Mouse (Mus musculus): ENCODE results near the gene Pigg.
"Not testable (repeated sequence)": the region's sequence is repeated elsewhere in the genome, so short reads cannot be mapped to it uniquely, and the experiment has no call there.

Gene Pigg

DNA sequence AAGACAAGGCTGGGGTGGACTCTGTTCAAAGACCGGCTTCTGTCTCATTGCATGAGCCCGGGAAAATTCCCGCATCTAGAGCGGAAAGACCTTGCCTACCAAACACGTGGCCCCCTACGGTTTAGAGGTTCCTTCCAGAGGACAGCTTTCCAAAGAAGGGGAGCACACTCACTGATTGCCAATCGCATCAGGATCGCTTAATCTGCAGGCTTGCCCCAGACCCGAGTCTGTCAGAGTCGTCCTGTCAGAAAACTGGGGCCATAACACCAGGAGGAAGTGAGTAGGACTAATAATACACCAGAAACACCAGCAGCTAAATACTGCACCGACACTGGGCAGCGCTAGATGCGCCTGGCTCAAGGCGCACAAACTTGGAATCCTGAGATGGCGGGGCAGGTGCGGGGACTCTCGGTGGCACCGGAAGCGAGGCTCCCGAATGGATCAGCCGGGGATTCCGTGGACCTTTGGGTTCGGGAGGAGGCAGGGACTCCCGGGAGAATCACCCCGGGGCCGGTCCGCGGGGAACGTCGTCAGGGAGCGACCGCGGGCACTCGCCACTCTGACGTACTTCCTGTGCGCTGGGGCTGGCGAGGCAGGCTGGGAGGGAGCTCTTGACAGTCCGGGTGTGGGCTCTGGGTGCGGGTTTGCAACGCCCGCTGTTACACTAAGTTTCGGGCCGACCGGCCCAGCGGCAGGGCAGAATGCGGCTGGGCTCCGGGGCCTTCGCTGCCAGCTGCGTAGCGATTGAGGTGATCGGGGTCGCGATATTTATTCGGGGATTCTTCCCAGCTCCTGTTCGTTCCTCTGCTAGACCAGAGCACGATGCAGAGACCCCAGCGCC lies at the start of gene Pigg:
Gene Pigg (plus strand): TSS at position 386 of the 841 bp plus-strand sequence.
- peak; percentile 85 for DNase-seq (ENCODE audit: low read depth, low spot score)

DNA sequence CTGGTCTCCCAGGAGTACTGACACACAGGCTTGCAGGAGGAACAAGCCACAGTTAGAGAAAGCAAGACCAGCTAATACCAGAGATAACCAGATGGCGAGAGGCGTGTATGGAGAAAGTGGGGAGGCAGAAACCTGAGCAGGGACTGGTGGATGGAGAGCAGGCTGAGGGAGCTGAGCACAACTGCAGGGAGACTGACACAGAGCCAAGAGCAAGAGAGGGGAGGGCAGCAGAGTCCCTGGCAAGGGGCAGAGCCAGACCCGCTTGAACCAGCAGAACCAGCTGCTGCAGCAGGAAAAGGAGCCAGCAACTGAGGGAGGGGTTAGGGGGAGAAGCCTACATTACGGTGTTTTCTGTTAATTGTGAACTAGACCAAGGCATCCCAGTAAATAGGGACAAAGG lies 49.7 kb upstream of the Pigg start:
- no peak for DNase-seq (ENCODE audit: low read depth, low spot score)

DNA sequence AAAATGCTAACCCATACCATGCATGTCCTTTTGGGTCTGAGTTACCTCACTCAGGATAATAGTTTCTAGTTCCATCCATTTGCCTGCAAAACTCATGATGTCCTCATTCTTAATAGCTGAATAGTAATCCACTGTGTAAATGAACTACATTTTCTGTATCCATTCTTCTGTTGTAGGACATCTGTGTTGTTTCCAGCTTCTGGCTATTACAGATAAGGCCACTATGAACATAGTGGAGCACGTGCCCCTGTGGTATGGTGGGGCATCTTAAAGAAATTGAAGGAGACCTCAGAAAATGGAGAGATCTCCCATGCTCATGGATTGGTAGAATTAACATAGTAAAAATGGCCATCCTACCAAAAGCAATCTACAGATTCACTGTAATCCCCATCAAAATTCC lies 48.6 kb upstream of the Pigg start:
- not testable (repeated sequence) for DNase-seq (ENCODE audit: low read depth, low spot score)

DNA sequence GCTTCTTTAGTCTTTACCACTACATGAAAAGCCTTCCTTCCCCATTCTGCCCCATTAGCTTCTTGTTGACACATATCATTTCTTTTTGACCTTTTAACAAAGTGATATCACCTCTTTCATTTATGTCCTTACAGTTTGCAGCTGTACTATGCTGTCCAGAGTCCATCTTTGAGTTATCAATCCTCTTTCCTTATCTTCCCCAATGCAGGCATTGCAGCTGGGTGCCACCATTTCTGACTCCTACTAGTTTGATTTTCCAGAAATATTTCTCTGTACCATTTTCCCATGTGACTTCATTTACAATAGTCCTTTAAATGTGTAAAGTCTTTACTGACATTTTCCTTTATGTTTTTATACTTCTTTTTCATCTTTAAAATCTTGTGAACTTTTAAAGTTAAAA lies 45.4 kb upstream of the Pigg start:
- DNase-seq (ENCODE audit: low read depth, low spot score): no peak

DNA sequence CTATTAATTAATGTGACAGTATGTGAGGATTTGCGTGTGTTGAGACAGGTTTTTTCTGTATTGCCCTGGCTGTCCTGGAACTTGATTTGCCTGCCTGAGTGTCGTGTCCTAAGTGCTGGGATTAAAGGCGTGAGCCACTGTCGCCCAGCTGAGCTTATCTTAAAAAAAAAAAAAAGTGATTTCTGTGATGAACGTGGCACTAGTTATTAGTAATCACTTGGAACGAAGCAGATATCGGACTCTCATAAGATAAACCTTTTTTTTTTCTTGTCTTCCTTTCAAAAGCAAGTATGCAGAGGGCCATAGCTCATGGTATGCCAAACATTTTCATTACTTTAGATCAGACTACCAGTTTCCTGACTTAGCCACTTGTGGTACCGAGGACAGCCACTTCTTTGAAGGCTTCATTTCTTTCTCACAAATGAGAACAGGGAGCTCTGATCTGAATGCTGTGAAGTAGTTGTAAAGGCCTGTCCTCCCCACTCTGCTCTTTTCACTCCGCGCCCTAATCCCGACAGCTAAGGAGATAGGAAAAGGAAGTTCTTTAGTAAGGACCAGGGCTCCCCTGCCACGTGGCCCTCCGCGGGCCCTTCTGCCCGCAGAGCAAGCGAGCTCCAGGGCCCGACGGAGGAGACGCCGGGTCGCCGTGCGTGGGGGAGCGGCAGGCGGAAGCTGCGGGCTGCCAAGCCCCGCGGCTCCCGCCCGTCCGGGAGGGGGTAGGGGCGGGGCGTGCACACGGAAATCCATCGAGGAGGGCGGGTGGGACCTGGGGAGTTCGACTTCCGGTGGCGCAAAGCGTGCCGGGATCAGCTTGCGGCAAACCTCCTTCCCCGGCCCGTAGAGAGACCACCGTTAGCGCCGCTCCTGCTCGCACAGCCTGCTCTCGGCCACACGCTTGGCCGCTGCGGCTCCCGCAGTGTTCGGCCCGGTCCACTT lies 44.0 kb upstream of the Pigg start, which contains the start of gene Dr1:
Gene Dr1 (plus strand): TSS at position 771 of the 936 bp plus-strand sequence.
- peak; percentile 95 for DNase-seq (ENCODE audit: low read depth, low spot score)

DNA sequence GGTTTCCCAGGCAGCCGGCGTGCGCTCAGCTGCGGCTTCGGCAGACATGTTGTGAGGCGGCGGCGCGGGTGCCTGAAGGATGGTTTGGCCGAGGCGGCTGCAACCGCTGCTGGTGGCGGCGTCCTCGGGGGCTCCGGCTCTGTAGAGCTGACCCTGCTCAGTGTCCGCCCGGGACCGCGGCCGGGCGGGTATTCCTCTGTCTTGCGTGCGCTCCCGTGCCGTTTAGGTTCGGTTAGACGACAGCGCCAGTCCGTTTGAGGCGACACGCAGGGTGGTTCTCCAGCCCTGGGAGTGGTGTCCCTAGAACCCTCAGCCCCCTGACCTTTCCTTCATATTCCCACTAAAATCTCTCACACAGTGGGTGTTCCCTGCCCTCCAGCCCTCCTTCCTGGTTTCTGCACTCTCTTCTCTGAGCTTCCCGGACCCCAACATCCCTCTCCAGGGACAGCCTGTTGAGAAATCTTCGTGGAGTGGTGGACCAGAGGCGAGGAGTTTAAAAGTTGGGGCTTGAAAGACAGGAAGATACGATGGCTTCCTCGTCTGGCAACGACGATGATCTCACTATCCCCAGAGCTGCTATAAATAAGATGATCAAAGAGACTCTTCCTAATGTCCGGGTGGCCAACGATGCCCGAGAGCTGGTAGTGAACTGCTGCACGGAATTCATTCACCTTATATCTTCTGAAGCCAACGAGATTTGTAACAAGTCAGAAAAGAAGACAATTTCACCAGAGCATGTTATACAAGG lies 43.2 kb upstream of the Pigg start:
- peak; percentile 26 for DNase-seq (ENCODE audit: low read depth, low spot score)

DNA sequence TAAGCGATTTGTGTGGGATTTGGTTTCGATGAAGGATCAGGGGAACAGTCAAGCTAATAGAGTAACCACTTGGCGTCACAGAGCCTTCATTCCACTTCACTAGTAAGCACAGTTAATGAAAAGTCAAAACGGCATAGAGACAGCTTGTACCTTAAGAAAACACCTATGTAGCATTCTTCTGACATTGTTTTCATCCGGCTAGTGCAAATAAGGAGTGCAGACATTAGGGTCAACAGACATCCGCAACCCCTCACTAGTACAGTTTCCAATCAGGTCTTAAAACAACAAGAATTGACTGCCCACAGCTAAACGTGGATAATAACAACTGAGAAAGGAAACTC lies 42.6 kb upstream of the Pigg start:
- DNase-seq (ENCODE audit: low read depth, low spot score): no peak

DNA sequence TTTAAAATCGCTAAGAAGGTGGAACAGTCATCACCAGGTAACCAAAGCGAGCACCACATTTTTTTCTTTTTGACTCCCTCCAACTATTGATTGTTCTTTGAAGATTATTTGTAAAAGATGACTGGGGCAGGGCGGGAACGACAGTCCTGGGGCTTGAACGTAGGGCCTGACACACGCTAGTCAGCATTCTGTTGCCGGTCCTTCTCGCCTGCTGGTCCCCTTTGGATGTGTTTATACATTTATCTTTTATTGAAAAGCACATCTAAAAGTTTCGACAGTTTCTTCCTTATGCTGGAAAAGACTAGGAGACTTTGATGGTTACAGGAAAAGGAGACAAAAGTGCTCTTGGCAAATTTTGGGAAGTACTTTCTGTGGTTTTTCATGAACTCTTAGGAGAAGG lies 42.0 kb upstream of the Pigg start:
- peak; percentile 7 for DNase-seq (ENCODE audit: low read depth, low spot score)

DNA sequence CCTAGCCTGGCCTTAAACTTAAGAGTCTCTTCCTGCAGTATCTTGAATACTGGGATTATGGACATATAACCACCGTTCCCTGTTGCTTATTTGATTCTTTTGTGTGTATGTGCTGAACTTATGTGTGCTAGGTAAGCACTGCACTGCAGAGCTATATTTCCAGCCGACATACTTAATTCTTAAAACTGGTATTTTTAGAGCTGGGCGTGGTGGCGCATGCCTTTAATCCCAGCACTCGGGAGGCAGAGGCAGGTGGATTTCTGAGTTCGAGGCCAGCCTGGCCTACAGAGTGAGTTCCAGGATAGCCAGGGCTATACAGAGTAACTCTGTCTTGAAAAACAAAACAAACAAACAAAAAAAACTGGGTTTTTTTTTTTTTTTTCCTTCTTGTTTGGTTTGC lies 41.1 kb upstream of the Pigg start:
- not testable (repeated sequence) for DNase-seq (ENCODE audit: low read depth, low spot score)

DNA sequence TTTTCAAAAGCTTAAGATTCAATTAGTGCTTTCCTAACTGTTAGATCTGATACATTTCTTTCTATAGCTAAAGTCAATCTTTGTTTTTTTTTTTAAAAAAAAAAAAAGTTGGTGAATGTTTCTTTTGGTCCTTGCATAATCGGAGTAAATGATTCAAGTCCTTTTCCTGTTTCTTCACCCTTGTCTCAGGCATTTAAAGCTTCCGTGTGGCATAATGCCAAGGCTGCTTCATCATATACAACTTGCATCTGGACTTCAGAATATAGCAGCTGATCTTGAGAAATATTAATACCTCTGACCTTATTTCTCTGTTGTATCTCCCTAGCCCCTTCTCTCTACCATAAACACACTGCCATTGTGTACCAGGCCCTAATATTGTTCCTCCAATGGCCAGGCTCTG lies 25.5 kb upstream of the Pigg start:
- no peak for DNase-seq (ENCODE audit: low read depth, low spot score)

DNA sequence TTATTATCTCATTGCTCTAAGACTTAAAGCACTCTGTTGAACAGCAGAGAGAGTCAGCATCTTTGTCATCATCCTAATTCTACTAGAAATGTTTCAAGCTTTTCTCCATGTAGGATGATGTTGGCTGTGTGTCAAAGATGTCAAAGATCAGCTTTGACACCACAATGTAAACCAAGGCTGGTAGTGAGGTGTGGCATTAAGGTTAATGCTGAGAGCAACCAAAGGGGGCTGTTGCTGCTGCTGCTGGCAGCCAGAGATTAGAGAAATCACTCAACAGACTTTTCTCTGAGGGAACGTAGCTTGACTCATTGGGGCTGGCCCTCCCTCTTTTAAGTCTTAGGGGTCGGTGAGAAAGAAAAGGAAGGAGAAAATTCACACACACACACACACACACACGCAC lies 10.8 kb upstream of the Pigg start:
- no peak for DNase-seq (ENCODE audit: low read depth, low spot score)

DNA sequence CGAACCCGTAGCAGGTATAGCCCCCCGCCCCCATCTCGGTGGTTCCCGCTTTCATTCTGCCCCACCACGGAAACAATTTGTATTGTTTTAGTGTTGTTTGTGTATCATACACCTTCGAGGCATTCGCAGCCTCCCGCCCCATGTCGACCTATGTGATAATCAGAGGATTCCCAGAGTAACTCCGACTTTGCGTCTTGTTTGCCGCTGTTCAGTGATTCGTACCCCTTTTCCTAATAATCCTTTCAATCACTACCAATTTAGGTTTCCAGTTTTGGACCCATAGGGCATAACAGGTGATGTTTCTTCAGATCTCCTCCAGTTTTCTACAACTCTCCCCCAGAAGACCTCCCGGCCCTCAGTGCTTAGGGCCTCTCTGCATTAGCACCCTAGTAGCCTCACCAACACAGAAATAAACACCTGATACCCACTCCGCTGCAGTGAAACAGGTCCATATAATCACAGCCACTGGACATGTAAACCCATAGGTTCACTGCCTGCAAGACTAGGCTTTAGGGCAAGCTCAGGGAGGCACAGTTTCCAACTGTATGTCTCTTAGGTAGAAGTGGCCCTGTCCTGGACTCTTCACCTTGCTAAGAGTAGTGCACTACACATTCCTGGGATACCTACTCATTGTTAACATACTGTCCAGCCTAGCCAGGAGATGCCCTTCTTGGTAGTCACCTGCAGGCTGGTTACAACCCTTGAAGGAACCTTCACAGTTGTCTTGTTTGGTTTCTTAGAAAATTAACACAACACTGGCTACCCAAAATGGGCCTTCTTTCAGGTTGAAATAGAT lies 854 bp downstream of the Pigg start:
- DNase-seq (ENCODE audit: low read depth, low spot score): no peak

DNA sequence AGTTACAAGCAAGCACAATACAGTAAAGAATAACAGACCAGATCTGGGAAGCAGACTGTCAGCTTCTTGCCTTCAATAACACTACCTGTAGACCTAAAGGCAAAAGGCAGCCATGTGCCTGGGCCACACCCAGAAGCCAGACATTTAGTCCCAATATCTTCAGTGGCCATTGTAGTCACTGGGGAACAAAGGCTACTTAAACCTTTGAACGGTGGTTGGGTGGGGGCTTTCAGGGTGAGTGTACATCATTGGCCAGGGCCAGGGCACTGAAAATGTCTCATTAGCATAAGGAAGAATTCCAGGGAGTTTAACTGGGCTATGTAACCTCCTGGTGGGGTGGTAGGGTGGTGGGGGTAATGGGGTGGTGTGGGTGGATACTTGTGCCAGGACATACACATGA lies 18.6 kb downstream of the Pigg start:
- DNase-seq (ENCODE audit: low read depth, low spot score): no peak

DNA sequence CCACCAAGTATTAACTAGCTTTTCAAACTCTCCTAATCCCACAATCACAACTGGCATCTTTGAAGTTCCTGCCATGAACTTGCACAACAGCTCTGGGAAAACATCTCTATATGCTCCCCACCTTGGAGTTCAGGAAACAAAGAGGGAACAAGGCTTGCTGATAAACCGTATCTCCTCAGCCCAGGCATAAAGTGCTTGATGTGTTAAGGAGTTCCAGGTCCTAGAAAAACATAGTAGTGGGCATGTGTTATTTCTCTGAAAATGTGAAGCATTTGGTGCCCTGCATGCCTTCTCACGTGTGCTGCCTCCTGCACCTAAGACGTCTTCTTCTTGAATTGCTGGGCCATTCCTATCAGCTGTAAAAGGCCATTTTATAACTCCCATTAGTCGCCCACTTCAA lies 25.0 kb downstream of the Pigg start:
- DNase-seq (ENCODE audit: low read depth, low spot score): no peak

DNA sequence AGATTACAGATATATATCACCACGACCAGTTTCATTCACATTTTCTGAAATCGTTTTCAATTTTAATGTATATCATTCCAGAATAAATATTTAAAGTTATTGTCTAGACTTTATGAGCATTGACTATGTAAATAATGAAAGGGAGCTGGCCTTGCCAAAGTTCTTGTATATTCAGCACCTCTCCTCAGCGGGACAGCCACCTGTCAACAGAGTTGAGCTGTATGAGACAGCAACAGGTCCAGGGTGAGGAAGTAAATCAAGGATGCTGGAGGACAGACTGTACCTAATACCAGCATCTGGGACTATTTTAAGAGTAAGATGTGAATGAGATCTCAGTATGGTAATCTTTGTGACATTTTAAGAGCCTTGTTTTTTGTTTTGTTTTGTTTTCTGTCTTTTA lies 25.6 kb downstream of the Pigg start:
- no peak for DNase-seq (ENCODE audit: low read depth, low spot score)

DNA sequence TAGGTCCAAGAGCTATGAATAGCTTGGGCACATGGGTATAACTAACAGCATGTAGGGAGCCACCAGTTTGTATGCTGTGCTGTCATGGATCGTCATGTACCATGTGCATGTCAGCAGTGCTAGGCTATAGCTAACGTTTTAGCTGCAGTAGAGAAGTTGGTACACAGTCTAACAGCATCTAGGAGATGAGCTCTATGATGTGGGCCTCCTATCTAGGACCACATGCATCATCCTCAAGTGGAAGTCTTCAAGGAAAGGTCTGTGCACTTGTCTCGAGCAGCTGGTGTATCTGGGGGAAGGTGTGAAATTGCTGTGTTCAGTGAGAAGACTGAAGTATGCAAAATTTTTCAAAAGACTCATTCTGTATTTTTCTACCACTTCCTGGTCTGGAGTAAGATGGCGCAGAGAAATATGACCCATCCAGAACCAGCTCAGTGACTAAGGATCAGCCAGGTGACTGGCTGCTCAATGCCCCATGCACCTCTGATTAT lies 31.3 kb downstream of the Pigg start:
- DNase-seq (ENCODE audit: low read depth, low spot score): no peak

DNA sequence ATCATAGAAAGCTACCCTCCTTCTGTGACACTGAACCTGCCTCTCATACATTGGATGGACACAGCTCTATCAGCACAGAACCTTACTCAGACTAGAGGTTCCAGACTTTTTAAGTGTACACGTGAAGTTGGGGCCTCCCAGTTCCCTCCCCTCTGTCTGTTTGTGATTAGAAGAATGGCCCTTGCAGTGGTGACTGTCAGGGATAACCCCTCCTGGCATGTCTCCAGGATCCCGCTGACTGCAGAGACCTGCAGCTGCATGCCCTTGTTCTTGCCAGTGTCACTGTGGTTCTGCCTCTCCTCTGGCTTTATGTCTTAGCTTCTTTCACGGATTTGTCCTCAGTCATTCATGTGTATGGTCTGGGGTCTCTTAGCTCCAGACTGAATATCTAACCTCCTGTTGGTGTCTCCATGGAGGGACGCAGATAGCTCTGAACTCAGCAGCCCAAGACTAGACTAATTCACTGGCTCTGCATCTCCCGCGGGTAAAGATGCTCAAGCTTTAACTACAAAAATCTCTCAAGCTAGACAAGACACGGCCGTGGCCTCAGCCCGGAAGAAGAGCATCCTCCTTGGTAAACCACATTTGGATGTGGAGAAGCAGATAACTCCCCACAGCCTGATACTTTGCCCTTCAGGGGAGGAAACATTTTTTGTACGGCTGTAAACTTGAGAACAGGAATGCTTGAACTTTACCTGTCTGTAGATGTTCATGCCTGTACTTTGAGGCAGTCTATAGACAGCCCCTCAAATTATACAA lies 33.1 kb downstream of the Pigg start:
- DNase-seq (ENCODE audit: low read depth, low spot score): peak; percentile 18

DNA sequence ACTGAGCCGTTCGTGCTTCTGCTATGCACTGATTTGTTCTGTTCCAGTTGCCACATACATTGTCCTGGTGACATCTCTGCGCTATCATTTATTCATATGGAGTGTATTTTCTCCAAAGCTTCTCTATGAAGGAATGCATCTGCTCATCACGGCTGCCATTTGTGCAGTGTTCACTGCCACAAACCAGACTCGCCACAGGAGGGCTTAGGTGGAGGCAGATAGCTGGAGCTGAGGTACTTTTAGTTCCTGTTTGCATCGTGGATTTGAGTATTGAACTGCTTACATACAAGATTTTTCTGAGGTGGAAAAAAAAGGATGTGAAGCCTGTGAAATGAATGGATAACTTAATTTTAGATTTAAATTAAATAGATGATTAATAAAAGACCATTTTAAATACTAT lies 35.4 kb downstream of the Pigg start:
- no peak for DNase-seq (ENCODE audit: low read depth, low spot score)

DNA sequence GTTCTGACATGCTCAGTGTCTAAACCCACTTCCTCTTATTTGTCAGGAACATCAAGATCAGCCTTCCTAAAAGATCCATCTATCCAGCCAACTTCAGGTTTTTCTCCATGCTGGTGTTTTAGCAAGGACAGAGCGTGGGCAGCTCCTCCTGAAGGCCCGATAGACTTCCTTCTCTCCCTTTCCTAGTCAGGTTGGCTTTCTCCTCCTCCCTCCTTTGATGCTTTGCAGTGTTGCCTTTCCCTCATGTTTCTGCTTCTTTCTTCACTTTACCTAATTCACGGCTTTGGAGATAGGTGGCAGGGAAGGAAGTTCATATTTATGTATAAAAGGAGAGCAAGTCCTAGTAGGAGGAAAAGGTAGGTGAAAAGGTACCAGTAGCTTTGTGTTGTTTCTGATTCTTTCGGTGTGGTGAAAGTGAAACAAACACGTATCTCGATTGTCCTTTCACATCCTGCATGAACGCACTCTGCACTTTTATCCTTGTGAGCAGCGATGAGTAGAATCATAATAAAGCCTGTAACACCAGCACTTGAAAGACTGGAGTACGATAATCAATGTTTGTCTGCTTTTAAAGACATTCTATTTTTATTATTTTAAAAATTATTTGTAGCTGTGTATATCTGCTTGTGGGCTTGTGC lies 37.2 kb downstream of the Pigg start:
- peak; percentile 17 for DNase-seq (ENCODE audit: low read depth, low spot score)

DNA sequence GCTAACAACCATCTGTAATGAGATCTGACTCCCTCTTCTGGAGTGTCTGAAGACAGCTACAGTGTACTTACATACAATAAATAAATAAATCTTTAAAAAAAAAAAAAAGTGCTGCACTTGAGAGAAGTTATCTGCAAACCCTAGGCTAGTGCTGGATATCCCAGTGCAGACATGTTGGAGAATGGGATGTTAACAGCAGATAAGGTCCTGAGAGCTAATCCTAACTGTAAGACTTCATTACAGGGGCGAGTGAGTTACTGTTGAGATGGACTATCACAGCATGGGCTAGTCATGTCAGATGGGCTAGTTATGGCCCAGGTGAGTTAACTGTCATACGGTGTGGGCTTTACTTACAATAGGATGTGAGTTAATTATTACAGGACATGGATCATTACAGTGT lies 41.6 kb downstream of the Pigg start:
- DNase-seq (ENCODE audit: low read depth, low spot score): no peak

Measured in CD4-positive helper T cell, adult 2 months (primary cell).